Mouse (Mus musculus): ENCODE results near the gene Traf3ip2.

The Traf3ip2 gene

GRCm38 (mm10) chr10:39612633-39612988 is at the start of gene Traf3ip2:
Gene Traf3ip2 (plus strand): TSS chr10:39612934.
- H3K27me3 ChIP-seq (ENCODE audit: control insufficient read depth, insufficient read depth, low read length, poor library complexity, severe bottlenecking): no peaks in the 10 kb centered on the region
- H3K36me3 ChIP-seq (ENCODE audit: control insufficient read depth, insufficient read depth, low read length, poor library complexity, severe bottlenecking): no peaks in the 10 kb centered on the region
- DNase-seq (ENCODE audit: low read depth, low spot score): no peak

GRCm38 (mm10) chr10:39563552-39564223 is 49.0 kb upstream of the Traf3ip2 start:
- DNase-seq (ENCODE audit: low read depth, low spot score): no peak
- Histone ChIP-seq H3K27me3 (ENCODE audit: control insufficient read depth, insufficient read depth, low read length, poor library complexity, severe bottlenecking) (no peaks in the 10 kb centered on the region), H3K36me3 (ENCODE audit: control insufficient read depth, insufficient read depth, low read length, poor library complexity, severe bottlenecking) (no peaks in the 10 kb centered on the region)

- Histone ChIP-seq H3K36me3 (ENCODE audit: control insufficient read depth, insufficient read depth, low read length, poor library complexity, severe bottlenecking) (no peaks in the 10 kb centered on the region), H3K27me3 (ENCODE audit: control insufficient read depth, insufficient read depth, low read length, poor library complexity, severe bottlenecking) (no peaks in the 10 kb centered on the region)
- DNase-seq (ENCODE audit: low read depth, low spot score): no peak
These were observed 45.8 kb upstream of the Traf3ip2 start for GRCm38 (mm10) chr10:39566901-39567300.

GRCm38 (mm10) chr10:39568991-39569390 is 43.7 kb upstream of the Traf3ip2 start:
- H3K27me3 ChIP-seq (ENCODE audit: control insufficient read depth, insufficient read depth, low read length, poor library complexity, severe bottlenecking): no peaks in the 10 kb centered on the region
- H3K36me3 ChIP-seq (ENCODE audit: control insufficient read depth, insufficient read depth, low read length, poor library complexity, severe bottlenecking): no peaks in the 10 kb centered on the region
- no peak for DNase-seq (ENCODE audit: low read depth, low spot score)

GRCm38 (mm10) chr10:39571011-39571410 is 41.7 kb upstream of the Traf3ip2 start:
- no peak for DNase-seq (ENCODE audit: low read depth, low spot score)
- Histone ChIP-seq H3K27me3 (ENCODE audit: control insufficient read depth, insufficient read depth, low read length, poor library complexity, severe bottlenecking) (no peaks in the 10 kb centered on the region), H3K36me3 (ENCODE audit: control insufficient read depth, insufficient read depth, low read length, poor library complexity, severe bottlenecking) (no peaks in the 10 kb centered on the region)

- no peaks in the 10 kb centered on the region for H3K27me3 ChIP-seq (ENCODE audit: control insufficient read depth, insufficient read depth, low read length, poor library complexity, severe bottlenecking)
- no peak for DNase-seq (ENCODE audit: low read depth, low spot score)
These were observed 40.6 kb upstream of the Traf3ip2 start for GRCm38 (mm10) chr10:39572050-39572671.

GRCm38 (mm10) chr10:39572672-39573051 is 40.1 kb upstream of the Traf3ip2 start:
- no peaks in the 10 kb centered on the region for H3K27me3 ChIP-seq (ENCODE audit: control insufficient read depth, insufficient read depth, low read length, poor library complexity, severe bottlenecking)
- no peaks in the 10 kb centered on the region for H3K36me3 ChIP-seq (ENCODE audit: control insufficient read depth, insufficient read depth, low read length, poor library complexity, severe bottlenecking)
- DNase-seq (ENCODE audit: low read depth, low spot score): no peak

More at GRCm38 (mm10) chr10:39572050-39572671, 40.6 kb upstream of the Traf3ip2 start:
- no peaks in the 10 kb centered on the region for H3K36me3 ChIP-seq (ENCODE audit: control insufficient read depth, insufficient read depth, low read length, poor library complexity, severe bottlenecking)

GRCm38 (mm10) chr10:39576466-39576865 is 36.3 kb upstream of the Traf3ip2 start:
- no peak for DNase-seq (ENCODE audit: low read depth, low spot score)
- H3K27me3 ChIP-seq (ENCODE audit: control insufficient read depth, insufficient read depth, low read length, poor library complexity, severe bottlenecking): no peaks in the 10 kb centered on the region

GRCm38 (mm10) chr10:39580477-39580876 is 32.3 kb upstream of the Traf3ip2 start:
- Histone ChIP-seq H3K27me3 (ENCODE audit: control insufficient read depth, insufficient read depth, low read length, poor library complexity, severe bottlenecking) (no peaks in the 10 kb centered on the region), H3K36me3 (ENCODE audit: control insufficient read depth, insufficient read depth, low read length, poor library complexity, severe bottlenecking) (no peaks in the 10 kb centered on the region)
- no peak for DNase-seq (ENCODE audit: low read depth, low spot score)

More at GRCm38 (mm10) chr10:39576466-39576865, 36.3 kb upstream of the Traf3ip2 start:
- H3K36me3 ChIP-seq (ENCODE audit: control insufficient read depth, insufficient read depth, low read length, poor library complexity, severe bottlenecking): no peaks in the 10 kb centered on the region

- no peaks in the 10 kb centered on the region for H3K36me3 ChIP-seq (ENCODE audit: control insufficient read depth, insufficient read depth, low read length, poor library complexity, severe bottlenecking)
- no peak for DNase-seq (ENCODE audit: low read depth, low spot score)
- no peaks in the 10 kb centered on the region for H3K27me3 ChIP-seq (ENCODE audit: control insufficient read depth, insufficient read depth, low read length, poor library complexity, severe bottlenecking)
These were observed 30.3 kb upstream of the Traf3ip2 start for GRCm38 (mm10) chr10:39582385-39582784.

- DNase-seq (ENCODE audit: low read depth, low spot score): no peak
- no peaks in the 10 kb centered on the region for H3K36me3 ChIP-seq (ENCODE audit: control insufficient read depth, insufficient read depth, low read length, poor library complexity, severe bottlenecking)
- H3K27me3 ChIP-seq (ENCODE audit: control insufficient read depth, insufficient read depth, low read length, poor library complexity, severe bottlenecking): no peaks in the 10 kb centered on the region
These were observed 29.0 kb upstream of the Traf3ip2 start for GRCm38 (mm10) chr10:39583718-39584117.

- no peaks in the 10 kb centered on the region for H3K27me3 ChIP-seq (ENCODE audit: control insufficient read depth, insufficient read depth, low read length, poor library complexity, severe bottlenecking)
- DNase-seq (ENCODE audit: low read depth, low spot score): no peak
- H3K36me3 ChIP-seq (ENCODE audit: control insufficient read depth, insufficient read depth, low read length, poor library complexity, severe bottlenecking): no peaks in the 10 kb centered on the region
These were observed 25.3 kb upstream of the Traf3ip2 start for GRCm38 (mm10) chr10:39587290-39587925.

GRCm38 (mm10) chr10:39587973-39588746 is 24.6 kb upstream of the Traf3ip2 start:
- no peaks in the 10 kb centered on the region for H3K36me3 ChIP-seq (ENCODE audit: control insufficient read depth, insufficient read depth, low read length, poor library complexity, severe bottlenecking)
- no peaks in the 10 kb centered on the region for H3K27me3 ChIP-seq (ENCODE audit: control insufficient read depth, insufficient read depth, low read length, poor library complexity, severe bottlenecking)
- DNase-seq (ENCODE audit: low read depth, low spot score): no peak

- no peak for DNase-seq (ENCODE audit: low read depth, low spot score)
- no peaks in the 10 kb centered on the region for H3K36me3 ChIP-seq (ENCODE audit: control insufficient read depth, insufficient read depth, low read length, poor library complexity, severe bottlenecking)
- no peaks in the 10 kb centered on the region for H3K27me3 ChIP-seq (ENCODE audit: control insufficient read depth, insufficient read depth, low read length, poor library complexity, severe bottlenecking)
These were observed 22.8 kb upstream of the Traf3ip2 start for GRCm38 (mm10) chr10:39589765-39590546.

Measured in splenic B cell, adult 2 months (primary cell).